Mouse (Mus musculus): ENCODE measurements around the gene Atp5g3. TPM values are rescaled to one million over a fixed set of nuclear protein-coding genes. Genes with fewer than 3 reads are reported as not detected.

The Atp5g3 gene
- polyA plus RNA-seq (2015; fragmentation: Nextera tagmentation; extraction: Ambion mirVana): 1,138 and 1,613 TPM in 2 replicates

DNA sequence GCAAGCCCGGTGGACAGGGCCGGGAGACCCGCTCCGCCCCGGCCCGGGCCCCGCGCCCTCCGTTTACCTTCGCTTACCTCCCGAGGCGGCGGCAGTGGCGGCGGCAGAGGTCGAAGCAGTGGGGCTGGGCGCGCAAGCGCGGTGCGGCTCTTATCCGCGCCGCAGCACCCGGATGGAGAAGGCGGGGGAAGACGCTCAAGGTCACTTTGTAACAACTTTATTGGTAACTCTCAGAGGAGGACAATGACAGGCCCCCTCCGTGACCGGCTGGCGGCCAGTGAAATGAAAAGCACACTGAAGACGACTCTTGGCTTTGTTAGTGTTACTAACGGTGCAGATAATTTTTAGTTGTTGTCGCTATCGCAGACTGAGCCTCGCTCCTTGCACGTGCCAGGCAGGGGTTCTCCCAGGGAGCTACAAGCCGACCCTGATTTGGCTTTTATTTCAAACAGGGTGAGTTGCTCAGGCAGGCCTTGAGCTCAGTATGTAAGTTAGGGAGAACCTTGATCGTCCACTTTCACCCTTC lies at the start of gene Atp5g3:
Gene Atp5g3, minus strand, starts transcription at position 152 of the 526 bp plus-strand sequence.

DNA sequence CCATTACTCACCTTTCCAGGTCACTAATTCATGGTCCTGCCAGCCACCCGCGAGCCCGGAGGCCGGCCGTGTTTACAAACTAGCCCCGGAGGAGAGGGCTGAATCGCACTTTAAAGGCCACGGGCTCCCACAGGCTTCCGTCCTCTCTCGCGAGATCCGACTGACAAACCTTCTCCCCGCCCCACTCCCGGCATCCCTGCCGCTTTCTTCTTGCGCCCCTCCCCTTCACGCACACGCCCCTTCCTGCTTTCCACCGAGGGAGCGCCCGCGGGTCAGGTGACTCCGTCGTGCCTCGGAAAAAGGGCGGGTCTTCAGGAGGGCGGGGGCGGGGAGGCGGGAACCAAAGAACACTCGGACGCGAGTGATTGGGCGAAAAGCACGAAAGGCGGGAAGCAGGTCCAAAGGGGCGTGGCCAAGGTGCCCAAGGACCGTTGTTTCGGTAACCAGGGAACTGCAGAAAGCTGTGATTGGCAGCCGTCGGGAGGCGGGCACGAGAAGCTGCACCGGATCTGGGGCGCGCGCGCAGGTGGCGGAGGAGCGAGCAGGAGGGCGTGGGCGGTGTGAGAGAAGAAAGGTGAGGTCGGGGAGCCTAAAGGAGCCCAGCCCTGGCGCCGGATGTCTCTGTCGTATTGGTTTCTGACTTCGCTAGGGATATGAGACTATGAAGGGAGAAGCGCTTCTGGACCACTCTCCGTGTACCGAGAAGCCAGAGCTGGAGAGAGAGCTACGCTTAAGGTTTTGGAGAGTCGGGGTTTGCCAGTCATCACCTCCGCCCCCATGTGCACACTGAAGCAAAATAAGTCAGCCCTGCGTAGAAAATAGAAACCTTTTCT lies 18.4 kb downstream of the Atp5g3 start, which contains the start of gene Atf2:
Gene Atf2, minus strand, starts transcription at position 176 of the 833 bp plus-strand sequence.

Other genes with a start within 250 kb of the Atp5g3 start
- 14.1 and 16.9 TPM in 2 replicates for gene Chn1, start 136.0 kb downstream of the Atp5g3 start, polyA plus RNA-seq (2015; fragmentation: Nextera tagmentation; extraction: Ambion mirVana)
- gene Atf2, start 18.7 kb downstream of the Atp5g3 start, polyA plus RNA-seq (2015; fragmentation: Nextera tagmentation; extraction: Ambion mirVana): 31.0 and 44.2 TPM in 2 replicates

Measured in adrenal gland, postnatal 0 days (tissue).